Mouse (Mus musculus) MEL (cell line): ENCODE results near the gene Eloa. TPM values are rescaled to one million over a fixed set of nuclear protein-coding genes. Genes with fewer than 3 reads are reported as not detected.

Experiments
- DNase-seq: peaks from one replicate; pipeline ENCODE4 v3.0.0; 2011; ENCODE audit warnings: low read depth, low spot score
- H3K27ac ChIP-seq: 2 replicates; pipeline ENCODE4 v1.5.1; 2012; ENCODE audit warnings: low read depth, mild to moderate bottlenecking, control low read depth, low read length, moderate library complexity; ENCODE audit not compliant: control insufficient read depth
- H3K27me3 ChIP-seq, 2 experiments: fragments of 150-350 bp in 1 of 2; sonication (generic) in 1 of 2; 2 replicates each; pipeline ENCODE4 v1.6.1; 2012; ENCODE audit warnings: low read length in 2 of 2, mild to moderate bottlenecking in 2 of 2, improper control_type of control experiment in 1 of 2, moderate library complexity in 1 of 2; ENCODE audit not compliant: insufficient read depth in 2 of 2, control insufficient read depth in 1 of 2
- H3K36me3 ChIP-seq, 2 experiments: 2 replicates each; pipeline ENCODE4 v1.6.1; 2012 to 2014; ENCODE audit warnings: low read length in 2 of 2, improper control_type of control experiment in 1 of 2, inconsistent platforms in 1 of 2, mild to moderate bottlenecking in 1 of 2; ENCODE audit not compliant: insufficient read depth in 2 of 2, control insufficient read depth in 1 of 2
- H3K4me1 ChIP-seq, 2 experiments: fragments of 150-350 bp in 1 of 2; sonication (generic) in 1 of 2; 2 replicates each; pipeline ENCODE4 v1.6.1; 2012; ENCODE audit warnings: low read length in 2 of 2, improper control_type of control experiment in 1 of 2, mild to moderate bottlenecking in 1 of 2; ENCODE audit not compliant: insufficient read depth in 2 of 2, control insufficient read depth in 1 of 2
- H3K4me3 ChIP-seq, 2 experiments: fragments of 150-350 bp in 1 of 2; sonication (generic) in 1 of 2; 2 replicates each; pipeline ENCODE4 v1.5.1; 2012; ENCODE audit warnings: low read depth in 2 of 2, low read length in 2 of 2, mild to moderate bottlenecking in 2 of 2, moderate library complexity in 2 of 2, control low read depth in 1 of 2, improper control_type of control experiment in 1 of 2; ENCODE audit not compliant: control insufficient read depth in 1 of 2, insufficient read depth in 1 of 2
- H3K79me2 ChIP-seq: 2 replicates; pipeline ENCODE4 v1.6.1; 2012; ENCODE audit warnings: mild to moderate bottlenecking, low read length, moderate library complexity; ENCODE audit not compliant: control insufficient read depth, poor library complexity, insufficient read depth
- H3K9ac ChIP-seq: 2 replicates; pipeline ENCODE4 v1.6.1; 2012; ENCODE audit warnings: low read depth, mild to moderate bottlenecking, control low read depth, low read length, moderate library complexity; ENCODE audit not compliant: control insufficient read depth, poor library complexity, severe bottlenecking
- H3K9me3 ChIP-seq: fragments of 150-350 bp; sonication (generic); replicated peaks from 2 replicates; pipeline ENCODE4 v1.6.1; 2012; ENCODE audit warnings: mild to moderate bottlenecking, low read length, improper control_type of control experiment, moderate library complexity; ENCODE audit not compliant: insufficient read depth
- CHD1 ChIP-seq: IDR thresholded peaks from 2 replicates; pipeline ENCODE4 v1.6.1; 2012; ENCODE audit warnings: low read depth, mild to moderate bottlenecking, inconsistent platforms, low read length, improper control_type of control experiment
- CTCF ChIP-seq, 3 experiments: IDR thresholded peaks in 2 of 3; conservative IDR thresholded peaks in 1 of 3; 2 replicates each; pipeline ENCODE4 v1.5.1; 2011 to 2012; ENCODE audit warnings: low read length in 3 of 3, low read depth in 2 of 3, mild to moderate bottlenecking in 2 of 3, improper control_type of control experiment in 1 of 3, inconsistent platforms in 1 of 3, mixed read lengths in 1 of 3, moderate library complexity in 1 of 3; ENCODE audit not compliant: control insufficient read depth in 1 of 3, insufficient read depth in 1 of 3, poor library complexity in 1 of 3, severe bottlenecking in 1 of 3
- E2F4 ChIP-seq: IDR thresholded peaks from 2 replicates; pipeline ENCODE4 v1.6.1; 2011; ENCODE audit warnings: low read depth, low read length, improper control_type of control experiment, borderline replicate concordance
- ELF1 ChIP-seq: IDR thresholded peaks from 2 replicates; pipeline ENCODE4 v1.6.1; 2014; ENCODE audit warnings: low read depth, mild to moderate bottlenecking, inconsistent platforms, low read length, improper control_type of control experiment, moderate library complexity
- EP300 ChIP-seq, 2 experiments: IDR thresholded peaks; 2 replicates each; pipeline ENCODE4 v1.6.1; 2011; ENCODE audit warnings: improper control_type of control experiment in 2 of 2, low read length in 2 of 2, low read depth in 1 of 2, mild to moderate bottlenecking in 1 of 2
- ETS1 ChIP-seq: IDR thresholded peaks from 2 replicates; pipeline ENCODE4 v1.6.1; 2012; ENCODE audit warnings: low read depth, mild to moderate bottlenecking, inconsistent platforms, low read length, improper control_type of control experiment, moderate library complexity
- GABPA ChIP-seq: IDR thresholded peaks from 2 replicates; pipeline ENCODE4 v1.6.1; 2012; ENCODE audit warnings: low read depth, mild to moderate bottlenecking, inconsistent platforms, low read length, improper control_type of control experiment, moderate library complexity
- GATA1 ChIP-seq: IDR thresholded peaks from 2 replicates; pipeline ENCODE4 v1.6.1; 2011; ENCODE audit warnings: low read depth, low read length, improper control_type of control experiment
- HCFC1 ChIP-seq: IDR thresholded peaks from 2 replicates; pipeline ENCODE4 v1.6.1; 2012; ENCODE audit warnings: low read depth, mild to moderate bottlenecking, inconsistent platforms, low read length, improper control_type of control experiment, moderate library complexity
- KAT2A ChIP-seq: conservative IDR thresholded peaks from 2 replicates; pipeline ENCODE4 v1.6.1; 2012; ENCODE audit warnings: low read depth, low read length, improper control_type of control experiment, inconsistent platforms
- MAFK ChIP-seq: IDR thresholded peaks from 2 replicates; pipeline ENCODE4 v1.6.1; 2011; ENCODE audit warnings: low read depth, mild to moderate bottlenecking, low read length, improper control_type of control experiment, borderline replicate concordance
- MAX ChIP-seq: IDR thresholded peaks from 2 replicates; pipeline ENCODE4 v1.6.1; 2011; ENCODE audit warnings: low read length, improper control_type of control experiment
- MAZ ChIP-seq: IDR thresholded peaks from 2 replicates; pipeline ENCODE4 v1.6.1; 2012; ENCODE audit warnings: low read depth, mild to moderate bottlenecking, inconsistent platforms, low read length, improper control_type of control experiment
- MEF2A ChIP-seq: IDR thresholded peaks from 2 replicates; pipeline ENCODE4 v1.6.1; 2014; ENCODE audit warnings: low read depth, mild to moderate bottlenecking, inconsistent platforms, low read length, improper control_type of control experiment; ENCODE audit not compliant: poor library complexity, insufficient replicate concordance, severe bottlenecking; ENCODE audit errors: extremely low read depth
- MXI1 ChIP-seq: IDR thresholded peaks from 2 replicates; pipeline ENCODE4 v1.6.1; 2011; ENCODE audit warnings: mild to moderate bottlenecking, low read depth, low read length, improper control_type of control experiment
- MYC ChIP-seq: IDR thresholded peaks from 2 replicates; pipeline ENCODE4 v1.6.1; 2011; ENCODE audit warnings: low read depth, mild to moderate bottlenecking, low read length, improper control_type of control experiment, moderate library complexity
- NELFE ChIP-seq: IDR thresholded peaks from 2 replicates; pipeline ENCODE4 v1.6.1; 2011; ENCODE audit warnings: low read depth, low read length, improper control_type of control experiment
- POLR2A ChIP-seq, 2 experiments: IDR thresholded peaks; 2 replicates each; pipeline ENCODE4 v1.6.1; 2011 to 2012; ENCODE audit warnings: low read length in 2 of 2, mild to moderate bottlenecking in 2 of 2, control low read depth in 1 of 2, improper control_type of control experiment in 1 of 2, low read depth in 1 of 2, moderate library complexity in 1 of 2; ENCODE audit not compliant: control insufficient read depth in 1 of 2, insufficient read depth in 1 of 2, poor library complexity in 1 of 2
- RCOR1 ChIP-seq: IDR thresholded peaks from 2 replicates; pipeline ENCODE4 v1.6.1; 2012; ENCODE audit warnings: low read depth, mild to moderate bottlenecking, inconsistent platforms, low read length, improper control_type of control experiment
- SIN3A ChIP-seq: IDR thresholded peaks from 2 replicates; pipeline ENCODE4 v1.6.1; 2012; ENCODE audit warnings: low read length, improper control_type of control experiment, inconsistent platforms
- TAL1 ChIP-seq: IDR thresholded peaks from 2 replicates; pipeline ENCODE4 v1.6.1; 2012; ENCODE audit warnings: mild to moderate bottlenecking, inconsistent platforms, low read length, moderate library complexity, mixed read lengths
- TBP ChIP-seq: IDR thresholded peaks from 2 replicates; pipeline ENCODE4 v1.8.0; 2011; ENCODE audit warnings: low read depth, low read length, improper control_type of control experiment
- TCF12 ChIP-seq: IDR thresholded peaks from 2 replicates; pipeline ENCODE4 v1.6.1; 2014; ENCODE audit warnings: low read depth, mild to moderate bottlenecking, inconsistent platforms, low read length, improper control_type of control experiment, moderate library complexity
- UBTF ChIP-seq: IDR thresholded peaks from 2 replicates; pipeline ENCODE4 v1.6.1; 2012; ENCODE audit warnings: low read depth, mild to moderate bottlenecking, inconsistent platforms, low read length, improper control_type of control experiment, moderate library complexity, borderline replicate concordance; ENCODE audit not compliant: insufficient read depth
- ZNF384 ChIP-seq: IDR thresholded peaks from 2 replicates; pipeline ENCODE4 v1.6.1; 2012; ENCODE audit warnings: low read depth, mild to moderate bottlenecking, inconsistent platforms, low read length, improper control_type of control experiment
- polyA plus RNA-seq, 2 experiments: library from polyadenylated mRNA; stranded (reverse) in 1 of 2; unstranded in 1 of 2; fragments of >175 nt in 1 of 2; fragments of >200 nt in 1 of 2; gene quantifications; 2 replicates each; pipeline versions ENCODE4 v1.2.1 to v1.2.4; 2012; ENCODE audit warnings: low replicate concordance in 2 of 2, low read depth in 1 of 2; ENCODE audit not compliant: insufficient read length in 2 of 2, insufficient read depth in 1 of 2, missing spikeins in 1 of 2
- total RNA-seq: library from RNA; depleted of rRNA; stranded (reverse); fragments of 300-350 nt; gene quantifications from 2 replicates; pipeline ENCODE4 v1.2.3, GENCODE M21; 2012

Gene Eloa
- total and polyA plus RNA-seq, 3 experiments: 30.8 to 41.4 (median 34.1) TPM

DNA sequence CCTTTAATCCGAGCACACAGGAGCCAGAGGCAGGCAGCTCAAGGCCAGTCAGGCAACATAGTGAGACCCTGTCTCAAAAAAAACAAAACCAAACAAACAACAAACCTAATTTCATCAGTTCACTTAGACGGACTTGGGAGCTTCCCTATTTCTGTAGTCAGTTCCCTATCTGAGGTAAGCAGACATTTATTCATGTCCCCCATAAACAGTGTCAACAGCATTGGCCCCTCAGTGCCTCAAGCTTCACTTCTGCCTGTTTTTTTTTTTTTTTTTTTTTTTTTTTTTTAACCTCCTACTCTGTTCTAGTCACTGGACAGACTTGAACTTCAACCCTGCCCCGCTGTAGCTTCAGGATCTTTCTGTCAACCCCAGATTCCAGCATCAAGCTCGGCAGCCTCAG lies 13.5 kb upstream of the Eloa start:
- peak; percentile 90 for DNase-seq
- peaks cover 0 to 7% of the 10 kb centered on the region in 2 experiments; a peak in 2 of 4 replicates for H3K36me3 ChIP-seq
- TF ChIP-seq GABPA (no peak), HCFC1 (no peak), MAX (no peak), ELF1 (no peak), MYC (0 out of 2 replicates have a peak, but pooled peaks have one; percentile 61), ZNF384 (peak; percentile 98), SIN3A (peak; percentile 32; the same call in 1 of the 2 replicates), TAL1 (peak; percentile 86), MAZ (0 out of 2 replicates have a peak, but pooled peaks have one; percentile 25), E2F4 (no peak), RCOR1 (peak; percentile 34; the same call in 1 of the 2 replicates), POLR2A (IDR thresholded peaks at IDR 0.05; ENCODE audit: control insufficient read depth in 1 of 2, insufficient read depth in 1 of 2, low read depth in 1 of 2, low read length in 2 of 2, poor library complexity in 1 of 2) (no peak), MEF2A (no peak), ETS1 (peak; percentile 64; the same call in 1 of the 2 replicates), EP300 (IDR thresholded peaks at IDR 0.05; ENCODE audit: low read depth in 1 of 2, low read length in 2 of 2) (peak; percentile 82 to 90), MXI1 (no peak), GATA1 (peak; percentile 81), MAFK (no peak), TCF12 (peak; percentile 86), CHD1 (no peak), TBP (peak; percentile 48; the same call in 1 of the 2 replicates), UBTF (no peak)

DNA sequence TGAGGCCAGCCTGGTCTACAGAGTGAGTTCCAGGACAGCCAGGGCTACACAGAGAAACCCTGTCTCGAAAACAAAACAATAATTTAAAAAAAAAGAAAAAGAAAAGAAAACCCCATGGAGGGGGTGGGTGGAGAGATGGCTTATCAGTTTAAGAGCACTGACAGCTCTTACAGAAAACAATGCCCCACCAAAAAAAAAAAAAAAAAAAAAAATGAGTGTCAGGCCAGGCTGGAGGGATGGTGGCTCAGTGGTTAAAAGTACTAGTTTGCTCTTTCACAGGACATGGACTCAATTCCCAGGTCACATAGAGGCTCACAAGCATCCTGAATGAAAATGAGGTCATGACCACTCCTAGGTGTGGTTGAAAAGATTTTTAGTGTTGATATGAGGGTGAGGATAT lies 11.7 kb upstream of the Eloa start:
- Histone ChIP-seq H3K9me3 (no peaks in the 10 kb centered on the region), H3K27ac (no peak overlapping the region), H3K36me3 (peaks cover 0 to 13% of the 10 kb centered on the region in 2 experiments; a peak in 2 of 4 replicates), H3K9ac (no peak overlapping the region), H3K4me3 (no peak overlapping the region), H3K79me2 (no peaks in the 10 kb centered on the region; the same call in 1 of the 2 replicates), H3K4me1 (peaks cover 13 to 25% of the 10 kb centered on the region in 2 experiments), H3K27me3 (no peaks in the 10 kb centered on the region)
- TF ChIP-seq CTCF (IDR thresholded peaks at IDR 0.05 in 2 of 3, conservative IDR thresholded peaks at IDR 0.05 in 1 of 3; ENCODE audit: control insufficient read depth in 1 of 3, insufficient read depth in 1 of 3, low read depth in 2 of 3, low read length in 3 of 3, poor library complexity in 1 of 3, severe bottlenecking in 1 of 3) (no peak), ZNF384 (peak; percentile 65), KAT2A (no peak), GABPA (no peak), NELFE (no peak), GATA1 (no peak)
- no peak for DNase-seq

More for the DNA sequence above, 13.5 kb upstream of the Eloa start:
- Histone ChIP-seq H3K9me3 (no peaks in the 10 kb centered on the region), H3K27ac (peak overlapping the region; percentile 77), H3K27me3 (no peaks in the 10 kb centered on the region), H3K4me3 (peak overlapping the region; percentile 12 to 18; a peak in 3 of 4 replicates), H3K4me1 (peaks cover 6 to 18% of the 10 kb centered on the region in 2 experiments), H3K9ac (peak overlapping the region; percentile 48), H3K79me2 (no peaks in the 10 kb centered on the region)
